ENCODE assay signal across 8 mouse cellular contexts in the genomic region with DNA sequence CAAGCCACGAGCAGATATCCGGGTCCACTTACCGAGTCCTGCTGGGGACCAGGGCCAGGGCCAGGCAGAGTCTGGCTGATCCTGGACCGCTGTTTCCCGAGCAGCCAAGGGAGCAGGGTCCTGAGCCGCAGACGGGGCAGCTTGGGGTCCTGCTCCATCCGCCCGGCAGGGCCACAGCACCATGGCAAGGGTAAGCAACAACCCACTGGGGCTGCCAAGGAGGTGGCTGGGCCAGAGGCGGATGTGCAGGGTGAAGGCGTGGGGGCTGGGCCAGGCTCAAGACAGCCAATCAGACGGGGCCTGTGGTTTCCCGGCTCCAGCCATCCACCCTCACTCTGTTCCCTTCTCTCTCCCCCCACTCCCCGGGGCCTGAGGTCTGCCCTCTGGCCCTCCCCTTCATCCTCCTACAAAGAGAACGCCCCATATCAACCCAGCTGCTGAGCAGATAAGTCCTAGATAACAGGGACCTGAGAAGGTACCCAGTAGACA. TPM values are rescaled to one million over a fixed set of nuclear protein-coding genes. Genes with fewer than 3 reads are reported as not detected.
DNase-seq lines count a peak whose midpoint lies in the region; ATAC-seq and TF ChIP-seq lines count a peak whose summit lies in the region.

No protein-coding gene starts in this region.

- intact Hi-C loops in heart, postnatal 10 days (cut with DNase I) = no loop called here

- H3K4me1 ChIP-seq in kidney, embryonic 16.5 days (ENCODE audit: insufficient read depth, low read length) = no peaks in the 10 kb centered on the region; the same call in 1 of the 2 replicates
- H3K4me1 ChIP-seq in kidney, embryonic 14.5 days (ENCODE audit: control insufficient read depth, insufficient read depth, low read length) = 0 out of 2 replicates have a peak, but pooled peaks cover 5% of the 10 kb centered on the region
- peaks cover 8% of the 10 kb centered on the region; the same call in 1 of the 2 replicates for H3K4me1 ChIP-seq in bone marrow, adult 2 months (ENCODE audit: control insufficient read depth, insufficient read depth, low read length)
- H3K4me1 ChIP-seq in midbrain, postnatal 0 days (ENCODE audit: insufficient read depth, low read length) = no peaks in the 10 kb centered on the region

- peak; percentile 33 to 45 for DNase-seq in heart, postnatal 10 days
- peak; percentile 76 for DNase-seq in lung, postnatal 25 days (ENCODE audit: low spot score)
- DNase-seq in thymus, postnatal 0 days (ENCODE audit: low spot score) = peak; percentile 72
- DNase-seq in retina, embryonic 14.5 days (ENCODE audit: low spot score) = no peak
- no peak for DNase-seq in midbrain, postnatal 0 days (ENCODE audit: low spot score)

- peaks cover 5% of the 10 kb centered on the region; the same call in 1 of the 2 replicates for H3K36me3 ChIP-seq in kidney, embryonic 16.5 days (ENCODE audit: insufficient read depth, low read length)
- H3K36me3 ChIP-seq in kidney, embryonic 14.5 days (ENCODE audit: control insufficient read depth, insufficient read depth, low read length) = peaks cover 21% of the 10 kb centered on the region; the same call in 1 of the 2 replicates
- H3K36me3 ChIP-seq in midbrain, postnatal 0 days (ENCODE audit: insufficient read depth, low read length) = peaks cover 7% of the 10 kb centered on the region; the same call in 1 of the 2 replicates

- H3K4me3 ChIP-seq in kidney, embryonic 16.5 days (ENCODE audit: low read length) = no peak overlapping the region
- H3K4me3 ChIP-seq in kidney, embryonic 14.5 days (ENCODE audit: low read length) = no peak overlapping the region
- peak overlapping the region; percentile 82 for H3K4me3 ChIP-seq in bone marrow, adult 2 months (replicated peaks; ENCODE audit: control insufficient read depth, low read depth, low read length)
- H3K4me3 ChIP-seq in midbrain, postnatal 0 days (ENCODE audit: low read depth, low read length) = no peak overlapping the region

- no peaks in the 10 kb centered on the region for H3K27me3 ChIP-seq in kidney, embryonic 16.5 days (ENCODE audit: insufficient read depth, low read length)
- H3K27me3 ChIP-seq in kidney, embryonic 14.5 days (ENCODE audit: control insufficient read depth, insufficient read depth, low read length) = no peaks in the 10 kb centered on the region
- H3K27me3 ChIP-seq in midbrain, postnatal 0 days (ENCODE audit: insufficient read depth, low read length) = no peaks in the 10 kb centered on the region

- no peak overlapping the region for H3K4me2 ChIP-seq in kidney, embryonic 16.5 days (replicated peaks; ENCODE audit: low read depth, low read length)
- H3K4me2 ChIP-seq in kidney, embryonic 14.5 days (replicated peaks; ENCODE audit: low read depth, low read length) = no peak overlapping the region
- H3K4me2 ChIP-seq in midbrain, postnatal 0 days (ENCODE audit: low read depth, low read length, poor library complexity, severe bottlenecking) = no peak overlapping the region

- no peak for TF ChIP-seq CTCF in bone marrow, adult 2 months (IDR thresholded peaks at IDR 0.05; ENCODE audit: control insufficient read depth, insufficient read depth, low read length)
- TF ChIP-seq CTCF in midbrain, postnatal 0 days (IDR thresholded peaks at IDR 0.05) = no peak

- no peak overlapping the region for H3K27ac ChIP-seq in kidney, embryonic 16.5 days (ENCODE audit: low read length)
- H3K27ac ChIP-seq in kidney, embryonic 14.5 days (ENCODE audit: low read depth, low read length) = no peak overlapping the region
- H3K27ac ChIP-seq in bone marrow, adult 2 months (ENCODE audit: control insufficient read depth, insufficient read depth, low read depth, low read length, poor library complexity) = peak overlapping the region; percentile 91
- no peak overlapping the region for H3K27ac ChIP-seq in midbrain, postnatal 0 days (ENCODE audit: low read depth, low read length)

- 0 out of 2 replicates have a peak, but pooled peaks have one; percentile 16 for ATAC-seq in kidney, embryonic 16.5 days (ENCODE audit: low FRiP score, low TSS enrichment)
- no peak for ATAC-seq in kidney, embryonic 14.5 days (ENCODE audit: low FRiP score, low TSS enrichment)
- no peak for ATAC-seq in midbrain, postnatal 0 days (ENCODE audit: low FRiP score)

- H3K9ac ChIP-seq in kidney, embryonic 16.5 days (replicated peaks; ENCODE audit: low read length) = no peak overlapping the region
- no peak overlapping the region for H3K9ac ChIP-seq in kidney, embryonic 14.5 days (ENCODE audit: low read depth, low read length)
- no peak overlapping the region for H3K9ac ChIP-seq in midbrain, postnatal 0 days (replicated peaks; ENCODE audit: low read length, poor library complexity, severe bottlenecking)

- H3K9me3 ChIP-seq in kidney, embryonic 16.5 days (ENCODE audit: low read length) = no peaks in the 10 kb centered on the region
- H3K9me3 ChIP-seq in kidney, embryonic 14.5 days (ENCODE audit: control insufficient read depth, low read length) = no peaks in the 10 kb centered on the region
- H3K9me3 ChIP-seq in midbrain, postnatal 0 days (ENCODE audit: low read length) = no peaks in the 10 kb centered on the region

- WGBS in kidney, embryonic 16.5 days = 74% methylated on average over 15 of the region's 15 CpGs
- WGBS in kidney, embryonic 14.5 days = 76% methylated on average over 14 of the region's 15 CpGs
- 4% methylated on average over 15 of the region's 15 CpGs for WGBS in bone marrow, adult 2 months
- WGBS in midbrain, postnatal 0 days = 64% methylated on average over 14 of the region's 15 CpGs

- TF ChIP-seq POLR2A in bone marrow, adult 2 months (IDR thresholded peaks at IDR 0.05; ENCODE audit: borderline replicate concordance, control insufficient read depth, low read depth, low read length) = peak; percentile 89; the same call in 1 of the 2 replicates

RNA-seq across cellular contexts. Expression of gene Rps6ka1, which starts 14.7 kb away (rescaled TPM):
- polyA plus RNA-seq in kidney, embryonic 16.5 days (2015; fragmentation: Nextera tagmentation; extraction: Ambion mirVana) = 52.0 and 53.4 TPM in 2 replicates
- 29.6 and 49.8 TPM in 2 replicates for polyA plus RNA-seq in kidney, embryonic 14.5 days (2014; fragmentation: Nextera tagmentation; extraction: Ambion mirVana)
- polyA plus RNA-seq in bone marrow, adult 2 months (2011; ENCODE audit: insufficient read depth, insufficient read length, low replicate concordance, missing spikeins) = 36.1 and 79.3 TPM in 2 replicates
- 1 to 10 TPM; 9.1 to 9.3 TPM for total RNA-seq in heart, postnatal 10 days (2021)
- polyA plus RNA-seq in thymus, postnatal 0 days (2015; fragmentation: Nextera tagmentation; extraction: Ambion mirVana) = 37.3 and 38.8 TPM in 2 replicates
- total RNA-seq in midbrain, postnatal 0 days (2014; rRNA removed) = 25.2 and 30.9 TPM in 2 replicates
- polyA plus RNA-seq in midbrain, postnatal 0 days (2015; fragmentation: Nextera tagmentation; extraction: Ambion mirVana) = 20.4 and 21.6 TPM in 2 replicates

Comparison
In these comparisons a context has a peak if more than half of its experiments do, and no peak if none do; other contexts are left out.
1. DNase-seq: peak in heart, postnatal 10 days (2 of 2), lung, postnatal 25 days (single experiment) and thymus, postnatal 0 days (single experiment); none in retina, embryonic 14.5 days (single experiment) and midbrain, postnatal 0 days (single experiment).